Mouse (Mus musculus) bone marrow, adult 2 months (tissue): Measurements from ENCODE around the gene Gbe1. TPM values are rescaled to one million over a fixed set of nuclear protein-coding genes. Genes with fewer than 3 reads are reported as not detected.
A peak's percentile ranks its signal among the peaks of the same experiment; 100 is the strongest.

Experiments
- H3K27ac ChIP-seq: fragments of 200-500 bp; 2 replicates; pipeline ENCODE4 v1.5.1; 2012; ENCODE audit warnings: low read depth, mild to moderate bottlenecking, control low read depth, inconsistent platforms, low read length; ENCODE audit not compliant: control insufficient read depth, poor library complexity, insufficient read depth
- H3K4me1 ChIP-seq: fragments of 200-500 bp; 2 replicates; pipeline ENCODE4 v1.6.1; 2011; ENCODE audit warnings: low read length; ENCODE audit not compliant: control insufficient read depth, insufficient read depth
- H3K4me3 ChIP-seq: fragments of 200-500 bp; replicated peaks from 2 replicates; pipeline ENCODE3; 2011; ENCODE audit warnings: mild to moderate bottlenecking, low read depth, low read length, control low read depth; ENCODE audit not compliant: control insufficient read depth
- CTCF ChIP-seq: fragments of 200-500 bp; IDR thresholded peaks from 2 replicates; pipeline ENCODE4 v1.5.1; 2011; ENCODE audit warnings: low read length, control low read depth; ENCODE audit not compliant: control insufficient read depth, insufficient read depth
- POLR2A ChIP-seq: fragments of 200-500 bp; IDR thresholded peaks from 2 replicates; pipeline ENCODE4 v1.6.1; 2011; ENCODE audit warnings: low read depth, mild to moderate bottlenecking, control low read depth, low read length, borderline replicate concordance; ENCODE audit not compliant: control insufficient read depth
- WGBS: fragments of 180-500 bp; shearing (Covaris S2); methylation state at CpG from one replicate; pipeline ENCODE4 v1.1.7; 2018; 5-methylcytosine and 5-hydroxymethylcytosine counted together
- polyA plus RNA-seq: library from polyadenylated mRNA; stranded (reverse); fragments of >200 nt; gene quantifications from 2 replicates; pipeline ENCODE4 v1.2.4, GENCODE M21; 2011; ENCODE audit warnings: low replicate concordance; ENCODE audit not compliant: missing spikeins, insufficient read depth, insufficient read length

Gbe1 gene
- polyA plus RNA-seq = 3.9 and 4.9 TPM in 2 replicates

DNA sequence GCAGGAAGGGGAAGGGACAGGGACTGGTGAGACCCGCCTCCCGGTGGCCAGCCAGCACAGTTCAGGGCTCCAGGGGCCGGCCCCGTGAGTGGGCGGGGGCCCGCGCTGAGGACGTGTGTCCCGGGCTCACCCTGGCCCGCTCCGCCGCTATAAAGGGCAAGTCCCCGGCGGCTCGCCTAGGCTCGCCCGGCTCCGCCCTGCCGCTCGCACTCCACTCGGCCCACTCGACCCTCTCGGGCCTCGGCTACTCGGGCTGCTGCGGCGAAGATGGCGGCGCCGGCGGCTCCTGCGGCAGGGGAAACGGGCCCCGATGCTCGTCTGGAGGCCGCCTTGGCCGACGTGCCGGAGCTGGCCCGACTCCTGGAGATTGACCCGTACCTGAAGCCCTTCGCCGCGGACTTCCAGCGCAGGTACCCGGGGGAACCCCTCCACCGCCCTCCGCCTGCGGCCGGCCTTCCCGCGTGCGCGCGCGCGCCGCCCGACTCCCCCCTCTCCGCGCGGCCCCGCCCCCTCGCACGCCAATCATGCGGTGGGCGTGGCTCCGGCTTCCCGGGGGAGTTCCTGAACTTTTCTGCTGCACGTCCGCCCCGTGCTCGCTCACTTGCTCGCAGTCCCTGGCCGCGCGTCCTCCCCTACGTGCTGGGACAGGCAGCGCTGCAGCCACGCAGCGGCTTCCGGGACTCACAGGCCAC lies at the start of gene Gbe1:
Gene Gbe1 (plus strand): TSS at position 64 of the 692 bp plus-strand sequence.
- peak; percentile 95 for TF ChIP-seq POLR2A
- TF ChIP-seq CTCF = no peak
- Histone ChIP-seq H3K4me1 (peaks cover 2% of the 10 kb centered on the region; the same call in 1 of the 2 replicates), H3K4me3 (peak within 1 kb of the TSS; percentile 83), H3K27ac (peak within 1 kb of the TSS; percentile 94)
- WGBS = under 1% methylated on average over 81 of the region's 82 CpGs

DNA sequence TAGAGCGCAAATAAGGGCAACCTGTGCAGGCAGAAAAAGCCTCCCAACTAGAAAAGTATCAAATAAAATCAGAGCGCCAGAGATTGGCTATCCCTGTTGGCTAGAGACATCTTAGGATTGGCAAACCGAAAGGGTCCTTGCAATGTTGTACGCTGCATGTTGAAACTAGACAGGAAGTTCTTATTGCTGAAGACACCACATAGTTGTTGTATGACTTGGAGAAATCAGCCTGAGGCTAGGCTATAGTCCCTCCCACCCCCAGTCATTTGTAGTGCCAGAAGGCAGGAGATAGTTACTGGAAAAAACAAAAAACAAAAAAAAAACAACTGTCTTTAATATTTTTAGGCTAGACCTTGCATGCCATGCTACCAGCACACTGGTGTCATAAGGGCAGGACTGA lies 3.1 kb upstream of the Gbe1 start:
- 49% methylated on average over 4 of the region's 4 CpGs for WGBS
- H3K4me1 ChIP-seq = peaks cover 2% of the 10 kb centered on the region; the same call in 1 of the 2 replicates
- TF ChIP-seq POLR2A = no peak
- no peak for TF ChIP-seq CTCF
- H3K27ac ChIP-seq = no peak overlapping the region
- H3K4me3 ChIP-seq = no peak overlapping the region

- TF ChIP-seq POLR2A = no peak
- no peak for TF ChIP-seq CTCF
- H3K4me3 ChIP-seq = peak overlapping the region; percentile 83
- H3K27ac ChIP-seq = peak overlapping the region; percentile 94
- H3K4me1 ChIP-seq = peaks cover 2% of the 10 kb centered on the region; the same call in 1 of the 2 replicates
- under 1% methylated on average over 7 of the region's 7 CpGs for WGBS
Measured at GRCm38 (mm10) chr16:70313496-70313885, 258 bp upstream of the Gbe1 start.

- TF ChIP-seq CTCF (no peak), POLR2A (no peak)
- H3K27ac ChIP-seq = peak overlapping the region; percentile 94
- WGBS = 0% methylated on average over 9 of the region's 9 CpGs
Measured at GRCm38 (mm10) chr16:70314578-70314930, 805 bp downstream of the Gbe1 start.

GRCm38 (mm10) chr16:70315261-70315660 lies 1.5 kb downstream of the Gbe1 start:
- no peak for TF ChIP-seq POLR2A
- Histone ChIP-seq H3K4me3 (no peak overlapping the region), H3K27ac (no peak overlapping the region), H3K4me1 (peaks cover 2% of the 10 kb centered on the region; the same call in 1 of the 2 replicates)
- WGBS = 40% methylated on average over 3 of the region's 3 CpGs

More at GRCm38 (mm10) chr16:70314578-70314930, 805 bp downstream of the Gbe1 start:
- Histone ChIP-seq H3K4me3 (peak overlapping the region; percentile 83), H3K4me1 (peaks cover 2% of the 10 kb centered on the region; the same call in 1 of the 2 replicates)

DNA sequence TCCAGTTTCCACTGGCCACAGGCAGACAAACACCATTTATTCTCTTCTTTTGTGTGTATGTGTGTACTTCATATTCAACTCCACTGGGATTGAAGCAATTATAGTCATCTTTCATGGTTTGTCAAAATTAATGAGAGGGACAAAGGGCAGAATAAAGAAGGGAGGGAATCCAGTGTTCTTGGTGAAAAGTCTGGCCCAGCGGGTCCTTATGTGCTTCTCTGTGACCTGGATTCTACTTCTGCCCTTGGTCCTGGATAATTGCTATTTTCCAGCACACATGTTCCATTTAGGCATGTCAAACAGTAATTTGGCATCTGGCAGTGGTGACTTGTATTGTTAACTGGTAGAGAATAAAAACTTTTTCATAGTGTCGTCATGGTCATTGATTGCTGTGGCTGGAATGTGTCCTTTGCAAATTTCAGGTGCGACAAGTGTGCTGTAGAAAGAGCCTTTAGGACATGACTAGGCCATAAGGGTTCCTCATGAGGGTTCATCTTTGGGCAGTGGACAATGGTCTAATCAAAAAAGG lies 2.2 kb downstream of the Gbe1 start:
- TF ChIP-seq POLR2A (no peak), CTCF (no peak)
- 81% methylated on average over 3 of the region's 3 CpGs for WGBS
- no peak overlapping the region for H3K27ac ChIP-seq
- peaks cover 1% of the 10 kb centered on the region; the same call in 1 of the 2 replicates for H3K4me1 ChIP-seq
- no peak overlapping the region for H3K4me3 ChIP-seq

- WGBS = 84% methylated on average over 6 of the region's 6 CpGs
- no peak overlapping the region for H3K27ac ChIP-seq
- TF ChIP-seq CTCF = no peak
- TF ChIP-seq POLR2A = no peak
- H3K4me3 ChIP-seq = no peak overlapping the region
- no peaks in the 10 kb centered on the region for H3K4me1 ChIP-seq
Measured at GRCm38 (mm10) chr16:70319388-70319787, 5.6 kb downstream of the Gbe1 start.

GRCm38 (mm10) chr16:70320612-70321280 lies 7.0 kb downstream of the Gbe1 start:
- H3K4me3 ChIP-seq = no peak overlapping the region
- 72% methylated on average over 10 of the region's 10 CpGs for WGBS
- no peak for TF ChIP-seq POLR2A
- TF ChIP-seq CTCF = no peak
- H3K27ac ChIP-seq = no peak overlapping the region
- H3K4me1 ChIP-seq = no peaks in the 10 kb centered on the region; the same call in 1 of the 2 replicates
